Mouse (Mus musculus) forebrain, embryonic 13.5 days (tissue): Measurements from ENCODE around the gene Rps19. TPM values are rescaled to one million over a fixed set of nuclear protein-coding genes. Genes with fewer than 3 reads are reported as not detected.

Source experiments
- ATAC-seq: fragments of 200-750 bp; cut with Nextera tagmentation; 2 replicates; pipeline ENCODE4 v1.8.0; 2017
- H3K27ac ChIP-seq: fragments of 300-500 bp; sonication (generic); 2 replicates; pipeline ENCODE4 v1.5.1; 2015; ENCODE audit warnings: inconsistent platforms, mild to moderate bottlenecking, moderate library complexity
- H3K27me3 ChIP-seq: fragments of 300-500 bp; sonication (generic); 2 replicates; pipeline ENCODE4 v1.6.1; 2015; ENCODE audit warnings: mild to moderate bottlenecking, inconsistent platforms
- H3K36me3 ChIP-seq: fragments of 300-500 bp; sonication (generic); 2 replicates; pipeline ENCODE4 v1.6.1; 2015; ENCODE audit warnings: mild to moderate bottlenecking, inconsistent platforms; ENCODE audit not compliant: poor library complexity, severe bottlenecking
- H3K4me1 ChIP-seq: fragments of 300-500 bp; sonication (generic); 2 replicates; pipeline ENCODE4 v1.6.1; 2015; ENCODE audit warnings: inconsistent platforms
- H3K4me2 ChIP-seq: fragments of 300-500 bp; sonication (generic); 2 replicates; pipeline ENCODE4 v1.6.1; 2015; ENCODE audit warnings: inconsistent platforms, mild to moderate bottlenecking, moderate library complexity
- H3K4me3 ChIP-seq: fragments of 300-500 bp; sonication (generic); 2 replicates; pipeline ENCODE4 v1.5.1; 2015; ENCODE audit warnings: mild to moderate bottlenecking, inconsistent platforms
- H3K9ac ChIP-seq: fragments of 300-500 bp; sonication (generic); 2 replicates; pipeline ENCODE4 v1.6.1; 2015; ENCODE audit warnings: mild to moderate bottlenecking, inconsistent platforms
- H3K9me3 ChIP-seq: fragments of 300-500 bp; sonication (generic); replicated peaks from 2 replicates; pipeline ENCODE4 v1.6.1; 2016; ENCODE audit warnings: inconsistent platforms
- WGBS: fragments of 180-500 bp; shearing (Covaris S2); methylation state at CpG from one replicate; pipeline ENCODE4 v1.1.7; 2015; 5-methylcytosine and 5-hydroxymethylcytosine counted together
- polyA plus RNA-seq: library from polyadenylated mRNA; unstranded; fragments of >200 nt; fragmentation: Nextera tagmentation; extraction: Ambion mirVana; gene quantifications from 2 replicates; pipeline ENCODE4 v1.2.1, GENCODE M21; 2015

Rps19 gene
- polyA plus RNA-seq, 1 experiment from 2014 or later: 1,934 TPM

DNA sequence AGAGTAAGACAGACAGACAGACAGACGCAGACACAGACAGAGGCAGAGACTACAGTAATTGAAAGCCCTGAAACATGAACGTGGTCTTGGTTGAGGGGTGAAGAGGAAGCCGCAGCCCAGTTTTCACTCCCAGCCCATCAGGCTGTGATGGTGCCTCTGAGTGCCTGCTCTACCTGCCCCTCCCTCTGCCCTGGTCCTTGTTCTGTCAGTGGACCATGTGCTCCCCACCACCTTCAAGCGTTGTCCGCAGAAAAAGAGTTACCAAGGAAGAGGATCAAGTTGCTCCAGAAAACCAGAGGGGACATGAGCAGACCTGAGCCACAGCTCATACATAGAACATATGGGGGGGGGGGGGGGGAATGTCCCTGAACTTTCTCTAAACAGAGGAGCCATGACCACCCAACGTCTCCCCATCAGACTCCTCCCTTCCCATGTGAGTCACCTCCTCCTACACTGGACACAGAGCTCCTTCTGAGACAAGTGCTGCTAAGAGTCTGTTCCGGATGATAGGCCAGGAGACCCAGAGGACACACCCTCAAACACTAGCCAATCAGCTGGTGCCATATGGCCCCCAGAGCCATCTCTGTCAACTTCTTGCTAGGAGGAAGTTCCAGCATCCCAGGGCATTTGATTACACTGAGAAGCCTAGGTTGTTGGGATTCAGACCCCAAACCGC, 31.5 kb upstream of the Rps19 start:
- Histone ChIP-seq H3K27ac (no peak overlapping the region), H3K9ac (no peak overlapping the region), H3K36me3 (no peaks in the 10 kb centered on the region), H3K27me3 (no peaks in the 10 kb centered on the region), H3K4me3 (no peak overlapping the region), H3K4me1 (0 out of 2 replicates have a peak, but pooled peaks cover 3% of the 10 kb centered on the region), H3K4me2 (no peak overlapping the region), H3K9me3 (no peaks in the 10 kb centered on the region)
- no peak for ATAC-seq
- 77% methylated on average over 8 of the region's 8 CpGs for WGBS

GRCm38 (mm10) chr7:24853233-24853563, 31.0 kb upstream of the Rps19 start:
- no peaks in the 10 kb centered on the region for H3K36me3 ChIP-seq
- H3K9me3 ChIP-seq: no peaks in the 10 kb centered on the region
- H3K27ac ChIP-seq: no peak overlapping the region
- no peak overlapping the region for H3K9ac ChIP-seq
- H3K4me2 ChIP-seq: no peak overlapping the region
- no peak overlapping the region for H3K4me3 ChIP-seq
- ATAC-seq: no peak
- 0 out of 2 replicates have a peak, but pooled peaks cover 3% of the 10 kb centered on the region for H3K4me1 ChIP-seq
- H3K27me3 ChIP-seq: no peaks in the 10 kb centered on the region

DNA sequence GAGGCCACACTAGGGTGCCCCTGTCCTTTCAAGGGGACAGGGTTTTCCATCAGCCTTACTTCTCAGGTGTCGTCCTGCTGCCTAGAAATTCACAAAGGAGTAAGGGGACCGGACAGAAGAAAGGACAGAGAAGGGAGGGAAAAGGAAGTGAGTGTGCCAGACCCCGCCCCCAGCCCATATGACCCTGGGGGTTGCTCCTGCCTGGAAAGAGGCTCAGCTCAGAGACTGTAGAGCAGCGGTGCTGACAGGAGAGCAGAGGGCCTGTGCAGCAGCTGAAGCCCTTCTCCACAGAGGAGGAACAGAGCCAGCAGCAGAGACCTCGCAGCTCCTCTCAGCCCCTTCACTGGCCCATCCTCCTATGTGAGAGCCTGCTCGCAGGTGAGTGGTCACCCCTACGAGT, 30.5 kb upstream of the Rps19 start:
- Histone ChIP-seq H3K9me3 (no peaks in the 10 kb centered on the region), H3K9ac (no peak overlapping the region), H3K27ac (no peak overlapping the region), H3K4me3 (no peak overlapping the region), H3K36me3 (no peaks in the 10 kb centered on the region), H3K4me1 (0 out of 2 replicates have a peak, but pooled peaks cover 3% of the 10 kb centered on the region), H3K4me2 (no peak overlapping the region), H3K27me3 (no peaks in the 10 kb centered on the region)
- WGBS: 57% methylated on average over 7 of the region's 7 CpGs
- no peak for ATAC-seq

DNA sequence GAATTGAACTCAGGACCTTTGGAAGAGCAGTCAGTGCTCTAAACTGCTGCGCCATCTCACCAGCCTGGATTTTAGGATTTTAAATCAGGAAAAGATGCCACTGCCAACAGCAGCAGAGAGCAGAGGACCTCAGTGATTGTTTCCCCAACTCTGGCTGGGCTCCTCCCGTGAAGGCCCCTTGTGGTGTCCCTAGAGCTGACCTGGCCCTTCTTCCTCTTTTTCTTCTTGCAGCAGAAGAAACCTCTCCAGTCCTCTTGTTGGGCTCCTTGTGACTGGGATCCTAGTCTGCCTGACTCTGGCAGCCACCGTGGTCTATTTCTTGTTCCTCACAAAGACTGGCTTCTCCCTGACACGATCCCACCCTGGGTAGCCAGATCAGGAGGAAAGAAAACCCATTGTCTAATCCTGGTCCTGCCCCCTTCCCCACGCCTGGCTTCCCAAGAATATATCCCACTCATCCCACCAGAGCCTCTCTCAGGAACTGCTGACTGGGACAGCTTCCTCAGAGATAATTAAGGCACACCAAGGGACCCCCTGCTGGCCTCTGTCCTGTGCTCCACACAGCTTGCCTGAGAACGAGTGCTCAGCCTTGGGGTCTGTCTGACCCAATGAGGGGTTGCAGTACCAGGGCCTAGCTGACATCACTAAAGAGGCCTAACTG, 27.6 kb upstream of the Rps19 start:
- no peaks in the 10 kb centered on the region for H3K9me3 ChIP-seq
- no peak overlapping the region for H3K4me3 ChIP-seq
- no peak overlapping the region for H3K4me2 ChIP-seq
- ATAC-seq: no peak
- no peaks in the 10 kb centered on the region for H3K36me3 ChIP-seq
- 24% methylated on average over 6 of the region's 6 CpGs for WGBS
- no peak overlapping the region for H3K9ac ChIP-seq
- no peak overlapping the region for H3K27ac ChIP-seq
- H3K4me1 ChIP-seq: 0 out of 2 replicates have a peak, but pooled peaks cover 3% of the 10 kb centered on the region
- H3K27me3 ChIP-seq: no peaks in the 10 kb centered on the region

DNA sequence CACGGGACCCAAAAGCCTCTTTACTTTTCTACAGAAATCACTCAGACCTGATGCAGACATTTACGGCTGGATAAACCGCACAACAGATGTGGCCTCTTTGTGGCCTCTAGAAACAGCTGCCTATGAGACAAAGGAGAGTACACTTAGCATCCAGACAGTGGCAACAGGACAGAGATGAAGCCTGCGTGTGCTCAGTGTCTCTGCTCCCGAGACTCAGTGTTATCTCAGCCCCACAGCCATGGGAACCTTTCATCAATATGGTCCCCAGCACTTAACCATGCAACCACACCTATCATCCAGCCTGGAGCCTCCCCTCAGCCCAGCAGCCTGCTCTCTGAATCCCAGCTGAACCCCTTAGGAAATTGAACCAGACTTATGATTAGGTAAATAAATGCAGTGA, 24.9 kb upstream of the Rps19 start:
- ATAC-seq: no peak
- Histone ChIP-seq H3K4me1 (0 out of 2 replicates have a peak, but pooled peaks cover 3% of the 10 kb centered on the region), H3K36me3 (no peaks in the 10 kb centered on the region), H3K4me2 (no peak overlapping the region), H3K9me3 (no peaks in the 10 kb centered on the region), H3K27me3 (no peaks in the 10 kb centered on the region), H3K9ac (no peak overlapping the region), H3K4me3 (no peak overlapping the region), H3K27ac (no peak overlapping the region)
- 86% methylated on average over 5 of the region's 5 CpGs for WGBS

- H3K27ac ChIP-seq: no peak within 1 kb of the TSS
- H3K4me2 ChIP-seq: no peak within 1 kb of the TSS
- no peak within 1 kb of the TSS for H3K9ac ChIP-seq
- 86% methylated on average over 7 of the region's 7 CpGs for WGBS
- no peak for ATAC-seq
- no peaks in the 10 kb centered on the region for H3K36me3 ChIP-seq
- H3K27me3 ChIP-seq: no peaks in the 10 kb centered on the region
- 0 out of 2 replicates have a peak, but pooled peaks cover 1% of the 10 kb centered on the region for H3K4me1 ChIP-seq
- H3K4me3 ChIP-seq: no peak within 1 kb of the TSS
- no peaks in the 10 kb centered on the region for H3K9me3 ChIP-seq
These were observed 22.3 kb upstream of the Rps19 start, which contains the start of gene Gm9844 for GRCm38 (mm10) chr7:24861913-24862312. Gene Gm9844 (plus strand): TSS chr7:24862213.

- H3K4me3 ChIP-seq: no peak overlapping the region
- no peak overlapping the region for H3K27ac ChIP-seq
- no peak overlapping the region for H3K4me2 ChIP-seq
- H3K27me3 ChIP-seq: no peaks in the 10 kb centered on the region
- no peak for ATAC-seq
- no peaks in the 10 kb centered on the region for H3K9me3 ChIP-seq
- no peak overlapping the region for H3K9ac ChIP-seq
- no peaks in the 10 kb centered on the region for H3K4me1 ChIP-seq
- 91% methylated on average over 4 of the region's 4 CpGs for WGBS
- H3K36me3 ChIP-seq: no peaks in the 10 kb centered on the region
These were observed 21.3 kb upstream of the Rps19 start for GRCm38 (mm10) chr7:24862853-24863252.

DNA sequence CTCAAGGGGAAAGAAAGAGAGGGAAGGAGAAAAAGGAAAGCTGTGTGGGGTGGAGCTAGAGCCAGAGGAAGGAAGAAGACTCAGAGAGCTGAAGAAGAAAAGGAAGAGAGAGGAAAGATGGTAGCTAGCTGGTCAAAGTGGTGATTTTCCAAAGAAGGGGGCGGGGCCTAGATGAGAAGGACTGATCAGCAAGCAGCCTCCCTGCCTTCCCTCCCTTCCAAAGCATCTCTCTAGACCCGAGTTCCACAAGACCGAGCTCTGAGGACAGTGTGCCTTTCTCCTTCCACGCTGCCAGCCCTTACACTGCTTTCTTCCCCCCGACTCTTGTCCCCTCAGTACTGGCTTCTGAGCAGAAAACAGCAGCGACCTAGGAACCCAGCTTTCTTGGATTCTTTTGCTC, 20.0 kb upstream of the Rps19 start:
- ATAC-seq: no peak
- Histone ChIP-seq H3K4me2 (no peak overlapping the region), H3K36me3 (no peaks in the 10 kb centered on the region), H3K4me1 (peaks cover 12% of the 10 kb centered on the region), H3K27me3 (no peaks in the 10 kb centered on the region), H3K9me3 (no peaks in the 10 kb centered on the region), H3K4me3 (no peak overlapping the region), H3K27ac (no peak overlapping the region), H3K9ac (peak overlapping the region; percentile 38; the same call in 1 of the 2 replicates)
- 22% methylated on average over 5 of the region's 6 CpGs for WGBS

GRCm38 (mm10) chr7:24869080-24869479, 15.1 kb upstream of the Rps19 start:
- Histone ChIP-seq H3K4me2 (peak overlapping the region; percentile 10; the same call in 1 of the 2 replicates), H3K27me3 (no peaks in the 10 kb centered on the region), H3K4me3 (no peak overlapping the region), H3K4me1 (peaks cover 20% of the 10 kb centered on the region), H3K27ac (no peak overlapping the region), H3K9ac (no peak overlapping the region), H3K9me3 (peaks cover 8% of the 10 kb centered on the region; the same call in 1 of the 2 replicates), H3K36me3 (no peaks in the 10 kb centered on the region)
- no peak; the same call in 1 of the 2 replicates for ATAC-seq
- WGBS: 18% methylated on average over 17 of the region's 17 CpGs

- Histone ChIP-seq H3K27me3 (no peaks in the 10 kb centered on the region), H3K4me3 (no peak within 1 kb of the TSS), H3K36me3 (no peaks in the 10 kb centered on the region), H3K9me3 (peaks cover 8% of the 10 kb centered on the region; the same call in 1 of the 2 replicates), H3K4me1 (peaks cover 20% of the 10 kb centered on the region), H3K27ac (no peak within 1 kb of the TSS), H3K4me2 (peak within 1 kb of the TSS; percentile 10; the same call in 1 of the 2 replicates), H3K9ac (no peak within 1 kb of the TSS; the same call in 1 of the 2 replicates)
- 56% methylated on average over 41 of the region's 41 CpGs for WGBS
- peak; percentile 21; the same call in 1 of the 2 replicates for ATAC-seq
These were observed 14.5 kb upstream of the Rps19 start, which contains the start of the genes Lypd4 and Dmrtc2 for GRCm38 (mm10) chr7:24869532-24870165. Gene Lypd4 (minus strand): TSS chr7:24869941. Gene Dmrtc2 (plus strand): TSS chr7:24870057.

GRCm38 (mm10) chr7:24877588-24877987, 6.6 kb upstream of the Rps19 start:
- Histone ChIP-seq H3K4me3 (no peak overlapping the region), H3K9me3 (no peaks in the 10 kb centered on the region), H3K27ac (no peak overlapping the region), H3K36me3 (no peaks in the 10 kb centered on the region), H3K27me3 (no peaks in the 10 kb centered on the region), H3K4me2 (no peak overlapping the region), H3K9ac (no peak overlapping the region), H3K4me1 (no peaks in the 10 kb centered on the region)
- no peak for ATAC-seq
- 89% methylated on average over 3 of the region's 3 CpGs for WGBS

- Histone ChIP-seq H3K27ac (no peak overlapping the region), H3K9ac (peak overlapping the region; percentile 21; the same call in 1 of the 2 replicates), H3K9me3 (no peaks in the 10 kb centered on the region), H3K27me3 (no peaks in the 10 kb centered on the region), H3K4me3 (no peak overlapping the region), H3K36me3 (no peaks in the 10 kb centered on the region), H3K4me1 (no peaks in the 10 kb centered on the region), H3K4me2 (no peak overlapping the region)
- ATAC-seq: no peak
- WGBS: 12% methylated on average over 2 of the region's 2 CpGs
These were observed 4.6 kb upstream of the Rps19 start for GRCm38 (mm10) chr7:24879620-24880019.
